Mouse (Mus musculus) kidney, adult 11 months (tissue): Measurements from ENCODE around the gene 4930503B20Rik.

Experiments used
- DNase-seq: peaks from one replicate; pipeline ENCODE4 v3.0.0; 2022

4930503B20Rik gene

GRCm38 (mm10) chr3:146649311-146649894 is 1.7 kb downstream of the 4930503B20Rik start:
- no peak for DNase-seq

GRCm38 (mm10) chr3:146641818-146642427 is 9.2 kb downstream of the 4930503B20Rik start:
- no peak for DNase-seq

DNA sequence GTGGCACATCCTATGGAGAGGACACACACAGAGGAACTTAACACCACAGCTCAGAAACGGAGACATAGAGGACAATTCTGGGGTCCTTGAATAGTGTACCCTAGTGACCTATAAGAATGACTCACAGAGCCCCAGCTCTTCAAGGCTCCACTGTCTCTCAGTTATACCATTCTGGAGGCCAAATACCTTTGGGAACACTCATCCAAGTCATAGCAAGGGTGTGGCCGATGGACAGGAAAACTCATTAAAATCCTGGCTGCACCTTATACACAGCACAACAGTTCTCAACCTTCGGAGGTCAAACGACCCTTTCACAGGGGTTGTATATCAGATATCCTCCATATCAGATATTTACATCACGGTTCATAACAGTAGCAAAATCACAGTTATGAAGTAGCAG is 18.6 kb downstream of the 4930503B20Rik start:
- DNase-seq, result no peak

GRCm38 (mm10) chr3:146628227-146628982 is 22.7 kb downstream of the 4930503B20Rik start:
- DNase-seq, result no peak

GRCm38 (mm10) chr3:146625766-146626165 is 25.4 kb downstream of the 4930503B20Rik start:
- DNase-seq, result no peak

GRCm38 (mm10) chr3:146621966-146622365 is 29.2 kb downstream of the 4930503B20Rik start:
- no peak for DNase-seq

DNA sequence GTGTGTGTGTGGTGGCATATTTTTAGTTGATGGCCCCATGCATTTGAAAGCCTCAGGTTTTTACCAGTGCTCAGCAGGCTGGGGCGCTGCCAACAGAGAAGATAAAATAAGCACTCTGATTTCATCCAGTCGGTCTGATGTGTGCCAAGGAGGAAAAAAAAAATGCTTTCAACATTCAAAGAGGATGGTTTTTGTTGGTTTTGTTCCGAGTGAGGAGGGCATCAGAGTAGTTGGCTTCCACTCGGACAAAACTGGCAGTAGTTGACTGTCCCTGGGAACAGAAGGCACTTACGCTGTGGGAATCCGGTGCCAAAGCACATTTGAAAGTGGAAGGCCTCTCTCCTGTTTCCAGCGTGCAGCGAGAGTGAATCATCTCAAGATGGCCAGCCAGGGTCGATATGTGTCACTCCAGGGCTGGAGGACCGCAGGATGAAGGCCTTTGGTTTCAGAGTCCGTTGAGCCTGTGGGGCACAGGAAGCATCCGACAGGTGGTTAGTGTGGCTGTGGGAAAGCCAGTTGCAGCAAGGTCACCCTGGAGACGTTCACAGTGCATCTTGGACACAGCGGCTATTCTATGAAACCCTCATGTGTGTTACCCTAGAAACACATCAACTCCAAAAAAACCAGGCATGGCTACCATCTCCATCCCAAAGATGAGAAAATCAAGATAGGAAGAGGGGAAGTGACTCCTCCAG is 30.4 kb downstream of the 4930503B20Rik start:
- no peak for DNase-seq

DNA sequence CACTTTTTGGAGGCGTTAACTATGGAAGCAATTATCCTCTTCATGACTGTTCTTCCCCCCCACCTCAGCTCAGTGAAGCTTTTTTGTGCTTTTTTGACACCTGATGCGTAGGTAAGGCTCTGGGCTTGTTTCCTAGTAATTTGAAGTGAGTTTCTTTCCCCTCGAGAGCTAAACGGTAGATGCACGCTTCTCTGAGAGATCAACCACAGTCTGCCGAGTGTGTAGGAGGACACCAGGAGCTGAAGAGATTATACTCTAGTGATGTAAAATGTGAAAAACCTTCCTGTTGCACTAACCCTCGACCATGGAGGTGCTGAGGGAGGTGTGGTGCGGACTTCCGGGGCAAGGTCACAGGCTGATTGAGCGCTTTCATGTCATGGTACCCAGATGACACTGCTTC is 31.0 kb downstream of the 4930503B20Rik start:
- no peak for DNase-seq

GRCm38 (mm10) chr3:146618357-146618756 is 32.8 kb downstream of the 4930503B20Rik start:
- no peak for DNase-seq

- DNase-seq, result no peak
Observed at GRCm38 (mm10) chr3:146617946-146618345, 33.2 kb downstream of the 4930503B20Rik start.

DNA sequence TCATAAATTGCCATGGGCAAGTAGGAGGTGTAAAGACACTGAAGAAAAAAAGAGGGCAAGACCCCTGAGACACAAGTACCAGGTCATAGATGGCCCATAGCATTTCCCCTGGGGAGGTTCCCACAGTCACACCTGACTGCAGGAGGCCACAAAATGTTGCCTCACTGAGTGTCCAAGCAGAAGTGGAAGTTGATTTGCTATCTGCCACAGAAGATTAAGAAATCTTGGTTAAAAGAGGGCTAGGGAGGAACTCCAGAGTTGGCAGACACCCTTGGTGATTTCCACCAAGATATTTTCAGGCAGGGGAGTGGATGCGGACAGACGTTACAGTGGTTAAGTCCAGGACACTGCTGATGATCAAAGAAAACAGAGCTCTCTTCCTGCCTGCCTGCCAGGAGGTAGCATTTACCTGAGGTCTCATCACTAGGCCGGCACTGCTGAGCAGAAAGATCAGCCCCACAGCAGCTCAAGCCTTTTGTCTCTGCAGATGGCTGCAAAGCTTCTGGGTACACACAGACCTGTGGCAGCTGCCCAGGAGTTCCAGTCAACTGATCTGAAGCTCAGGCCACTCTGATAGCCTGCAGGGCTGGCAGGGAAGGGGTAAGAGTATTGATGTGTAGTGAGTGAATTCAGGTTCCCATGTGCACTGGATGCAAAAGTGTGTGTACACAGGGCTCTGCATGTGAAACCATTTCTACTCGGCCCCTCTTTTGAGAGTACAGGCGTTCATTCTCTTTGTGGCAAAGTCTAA is 34.4 kb downstream of the 4930503B20Rik start:
- DNase-seq, result no peak

DNA sequence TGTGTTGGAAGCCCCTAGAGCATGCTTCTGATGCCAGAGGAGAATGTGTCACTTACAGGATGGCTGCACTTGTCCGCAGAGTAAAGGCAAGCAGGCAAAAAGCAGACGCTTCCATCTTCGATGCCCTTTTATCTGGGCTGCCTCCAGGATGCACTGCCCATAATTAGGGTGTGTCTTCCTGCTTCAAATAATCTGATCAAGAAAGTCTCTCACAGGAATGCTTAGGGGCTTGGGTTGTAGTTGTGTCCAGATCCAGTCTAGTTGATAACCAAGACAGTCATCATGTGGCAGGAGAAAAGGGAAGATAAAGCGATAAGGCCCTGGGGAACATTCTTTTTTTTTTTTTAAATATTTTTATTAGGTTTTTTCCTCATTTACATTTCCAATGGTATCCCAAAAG is 35.6 kb downstream of the 4930503B20Rik start, which contains the start of gene Dnase2b:
Dnase2b (minus strand) TSS at position 101 of the 400 bp plus-strand sequence.
- DNase-seq, result no peak

GRCm38 (mm10) chr3:146611821-146612220 is 39.3 kb downstream of the 4930503B20Rik start:
- no peak for DNase-seq

- no peak for DNase-seq
Observed at GRCm38 (mm10) chr3:146611261-146611660, 39.9 kb downstream of the 4930503B20Rik start.

GRCm38 (mm10) chr3:146610322-146610721 is 40.8 kb downstream of the 4930503B20Rik start:
- DNase-seq, result no peak

GRCm38 (mm10) chr3:146607368-146607767 is 43.7 kb downstream of the 4930503B20Rik start:
- DNase-seq, result no peak

GRCm38 (mm10) chr3:146604647-146605046 is 46.5 kb downstream of the 4930503B20Rik start:
- no peak for DNase-seq

DNA sequence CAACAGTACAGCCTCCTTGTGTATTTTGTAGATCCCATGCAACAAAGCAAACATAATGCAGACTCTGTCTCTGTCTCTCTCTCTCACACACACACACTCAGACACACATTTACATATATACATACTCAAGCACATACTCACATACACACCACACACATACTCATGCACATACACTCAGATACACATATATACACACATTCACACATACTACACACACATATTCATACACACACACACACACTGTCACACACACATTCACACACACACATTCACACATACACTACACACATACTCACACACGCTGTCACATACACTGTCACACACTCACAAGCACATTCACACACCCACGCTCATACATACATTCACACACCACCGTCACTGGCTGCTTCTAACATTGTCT is 48.6 kb downstream of the 4930503B20Rik start:
- no peak for DNase-seq

- DNase-seq, result no peak
Observed at GRCm38 (mm10) chr3:146601205-146601604, 49.9 kb downstream of the 4930503B20Rik start.

DNA sequence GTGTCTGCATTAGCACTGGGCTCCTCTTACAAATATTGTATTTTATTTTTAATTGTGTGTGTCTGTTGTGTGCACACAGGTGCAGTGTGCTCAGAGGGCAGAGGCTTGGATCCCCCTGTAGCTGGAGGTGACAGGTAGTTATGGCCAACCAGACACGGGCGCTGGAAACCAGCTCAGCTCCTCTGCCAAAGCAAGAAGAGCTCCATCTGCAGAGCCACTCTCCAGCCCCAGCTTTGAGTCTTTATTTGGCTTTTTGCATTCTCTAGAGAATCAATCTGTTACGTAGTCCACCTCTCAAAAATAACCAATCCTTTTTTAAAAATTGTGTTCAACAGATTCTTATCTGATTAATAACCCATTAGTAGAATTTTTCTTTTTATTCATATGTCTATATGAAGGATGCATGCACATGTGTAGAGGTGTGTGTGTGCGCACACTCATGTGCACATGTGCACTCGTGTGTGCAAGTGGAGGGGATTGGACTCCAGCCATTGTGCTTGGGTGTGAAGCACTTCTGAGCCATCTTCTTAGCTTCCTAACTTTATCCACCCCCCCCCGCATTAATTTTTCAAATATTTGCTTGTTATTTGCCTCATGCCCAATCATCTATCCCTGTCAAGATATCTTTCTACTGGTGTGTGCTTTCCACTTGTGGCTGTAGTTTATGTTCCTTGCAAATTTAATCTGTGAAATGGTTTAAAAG is 51.8 kb downstream of the 4930503B20Rik start:
- DNase-seq, result no peak

- no peak for DNase-seq
Observed at GRCm38 (mm10) chr3:146598411-146598810, 52.7 kb downstream of the 4930503B20Rik start.

GRCm38 (mm10) chr3:146596864-146597263 is 54.3 kb downstream of the 4930503B20Rik start:
- no peak for DNase-seq
